Mouse (Mus musculus): ENCODE measurements at regions not wholly inside any gene's neighbourhood (a gene's known extent, or its start where the extent isn't known, plus 50 kb on each side); places are given as distances from the start of the nearest gene placed in this dataset.

DNA sequence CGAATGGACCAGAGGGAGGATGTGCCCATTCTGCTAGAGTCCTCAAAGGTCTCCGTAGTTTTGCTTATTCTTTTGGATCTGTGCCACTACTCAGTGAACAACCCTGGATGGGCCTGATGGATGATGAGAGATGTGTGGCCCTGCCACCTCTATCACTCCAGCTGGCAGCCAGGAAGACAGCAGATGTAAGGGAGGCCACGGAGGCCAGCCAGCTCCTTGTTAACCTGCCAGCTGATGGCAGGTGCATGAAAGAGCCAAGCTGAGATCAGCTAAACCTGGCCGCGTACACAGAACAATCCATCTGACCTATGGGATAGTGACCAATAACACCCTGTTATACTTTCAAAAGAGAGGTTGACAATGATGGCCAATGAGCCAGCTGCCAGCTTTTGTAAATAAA, 352.6 kb downstream of the Etnk1 start:
- no peak for TF ChIP-seq CTCF (IDR thresholded peaks at IDR 0.05)
- TF ChIP-seq EP300 (IDR thresholded peaks at IDR 0.05; ENCODE audit: insufficient read depth, low read depth, low read length): no peak
